Mouse (Mus musculus) E14TG2a.4 (cell line): Measurements from ENCODE around the gene Osbpl2.

Source experiments
- CTCF ChIP-seq: conservative IDR thresholded peaks from 2 replicates; pipeline ENCODE4 v1.5.1; 2014; ENCODE audit warnings: low read length
- POU5F1 ChIP-seq: IDR thresholded peaks from 2 replicates; pipeline ENCODE4 v1.6.1; 2014; ENCODE audit warnings: low read length, borderline replicate concordance

GRCm38 (mm10) chr2:180095711-180096110, 23.4 kb upstream of the Osbpl2 start:
- TF ChIP-seq CTCF, result no peak
- TF ChIP-seq POU5F1, result no peak
